Mouse (Mus musculus) bone marrow, adult 2 months (tissue): Measurements from ENCODE around the gene Ccl25.

Source experiments
- CTCF ChIP-seq: fragments of 200-500 bp; IDR thresholded peaks from 2 replicates; pipeline ENCODE4 v1.5.1; 2011; ENCODE audit warnings: low read length, control low read depth; ENCODE audit not compliant: control insufficient read depth, insufficient read depth
- POLR2A ChIP-seq: fragments of 200-500 bp; IDR thresholded peaks from 2 replicates; pipeline ENCODE4 v1.6.1; 2011; ENCODE audit warnings: low read depth, mild to moderate bottlenecking, control low read depth, low read length, borderline replicate concordance; ENCODE audit not compliant: control insufficient read depth

GRCm38 (mm10) chr8:4297822-4298221 is 27.2 kb upstream of the Ccl25 start:
- no peak for TF ChIP-seq POLR2A
- TF ChIP-seq CTCF = no peak
